Mouse (Mus musculus): Measurements from ENCODE around the gene Slc43a1.

- no peak for TF ChIP-seq CTCF (IDR thresholded peaks at IDR 0.05; ENCODE audit: low read depth)
- TF ChIP-seq EP300 (IDR thresholded peaks at IDR 0.05; ENCODE audit: low read depth): no peak
These were observed 46.0 kb downstream of the Slc43a1 start for GRCm38 (mm10) chr2:84884611-84885010.

All from heart, postnatal 0 days (tissue).